Mouse (Mus musculus) ovary, postnatal 14 days (tissue): ENCODE data around the gene Fkbp1b.
"Not testable (repeated sequence)": the region's sequence is repeated elsewhere in the genome, so short reads cannot be mapped to it uniquely, and the experiment has no call there.

Experiments
- DNase-seq: peaks from one replicate; pipeline ENCODE4 v3.0.0; 2022; ENCODE audit warnings: low spot score

Gene Fkbp1b

DNA sequence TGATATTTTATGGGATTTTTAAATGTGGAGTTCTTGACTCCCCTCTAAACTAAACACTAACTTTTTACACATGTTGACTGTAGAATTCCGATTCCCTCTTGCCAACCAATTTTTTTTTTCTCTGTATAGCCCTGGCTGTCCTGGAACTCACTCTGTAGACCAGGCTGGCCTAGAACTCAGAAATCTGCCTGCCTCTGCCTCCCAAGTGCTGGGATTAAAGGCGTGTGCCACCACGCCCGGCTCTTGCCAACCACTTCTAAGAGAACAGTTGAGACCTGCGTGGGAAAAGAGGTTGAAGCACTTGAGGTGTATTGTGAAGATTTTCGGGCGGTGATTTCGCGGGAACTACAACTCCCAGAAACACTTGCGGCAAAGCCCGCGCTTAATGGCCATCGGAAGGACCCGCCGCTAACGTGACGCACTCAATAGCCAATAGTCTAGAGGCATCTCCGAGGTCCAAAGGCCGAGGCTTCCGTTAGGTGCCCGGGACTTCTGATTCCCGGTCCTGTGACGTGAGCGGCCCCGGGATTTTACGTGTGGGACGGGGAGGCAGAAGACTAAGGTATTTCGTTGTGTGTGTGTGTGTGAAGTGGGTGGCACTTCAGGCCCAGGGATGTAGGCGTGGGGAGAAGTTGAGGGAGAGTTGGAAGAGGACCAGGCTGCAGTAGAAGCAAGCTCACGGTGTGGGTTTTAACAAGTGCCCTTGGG, 1.7 kb upstream of the Fkbp1b start, which contains the start of gene Wdcp:
Wdcp (plus strand) TSS at position 414 of the 708 bp plus-strand sequence.
- peak; percentile 66 for DNase-seq

DNA sequence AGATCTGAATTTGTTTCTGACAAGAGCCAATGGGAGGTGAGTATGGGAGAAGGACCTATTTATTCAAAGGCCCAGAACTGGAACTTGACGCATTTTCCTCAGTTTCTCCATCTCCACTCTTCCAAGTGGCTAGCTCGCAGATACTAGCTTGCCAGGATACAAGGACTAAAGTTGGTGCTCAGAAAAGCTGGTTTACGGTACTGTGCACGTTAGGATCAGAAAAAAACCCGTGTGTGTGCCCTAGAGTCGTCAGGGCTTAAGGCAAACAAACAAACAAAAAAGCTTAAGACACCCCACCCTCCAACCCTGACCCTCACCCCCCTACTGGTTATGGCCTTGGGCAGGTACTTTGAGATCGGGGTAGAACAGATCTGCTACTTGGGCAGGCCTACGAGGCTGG, 1.1 kb upstream of the Fkbp1b start:
- no peak for DNase-seq

DNA sequence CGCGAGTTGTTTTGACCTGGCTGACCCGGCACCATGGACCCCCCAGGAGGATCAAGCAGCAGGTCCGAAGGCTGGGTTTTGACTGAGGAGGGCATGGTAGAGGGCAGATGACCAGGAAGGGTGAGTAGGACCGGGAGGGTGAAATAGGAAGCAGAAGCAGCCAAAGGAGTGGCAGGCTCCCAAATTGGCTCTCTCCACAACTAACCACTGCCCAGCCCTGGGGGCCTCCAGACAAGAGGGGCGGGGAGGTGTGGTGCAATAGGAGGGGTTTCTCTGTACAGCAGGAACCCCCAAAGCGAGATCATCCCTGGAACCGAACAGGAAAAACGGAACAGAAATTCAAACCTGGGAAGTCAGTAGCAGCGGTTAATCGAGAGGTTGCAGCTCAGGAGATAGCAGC, 650 bp downstream of the Fkbp1b start:
- no peak for DNase-seq

DNA sequence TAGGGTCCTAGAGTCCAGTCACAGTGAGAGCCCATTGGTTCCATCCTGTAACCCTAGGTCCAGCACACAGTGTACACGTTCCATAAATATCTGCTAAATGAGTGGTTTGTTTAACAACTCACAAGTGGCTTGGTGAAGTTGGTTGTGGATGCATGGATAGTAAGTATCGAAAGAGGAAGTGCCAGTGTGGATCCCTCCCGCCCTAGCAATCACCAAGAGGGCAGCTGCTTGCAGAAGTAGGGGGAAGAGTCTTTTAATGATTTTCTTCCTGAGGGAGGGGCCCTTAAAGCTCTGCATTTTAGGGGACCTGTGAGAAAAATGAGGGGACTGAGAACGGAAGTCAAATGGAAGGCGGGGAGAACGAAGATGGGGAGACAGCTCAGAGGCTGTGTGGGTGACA, 1.4 kb downstream of the Fkbp1b start:
- no peak for DNase-seq

DNA sequence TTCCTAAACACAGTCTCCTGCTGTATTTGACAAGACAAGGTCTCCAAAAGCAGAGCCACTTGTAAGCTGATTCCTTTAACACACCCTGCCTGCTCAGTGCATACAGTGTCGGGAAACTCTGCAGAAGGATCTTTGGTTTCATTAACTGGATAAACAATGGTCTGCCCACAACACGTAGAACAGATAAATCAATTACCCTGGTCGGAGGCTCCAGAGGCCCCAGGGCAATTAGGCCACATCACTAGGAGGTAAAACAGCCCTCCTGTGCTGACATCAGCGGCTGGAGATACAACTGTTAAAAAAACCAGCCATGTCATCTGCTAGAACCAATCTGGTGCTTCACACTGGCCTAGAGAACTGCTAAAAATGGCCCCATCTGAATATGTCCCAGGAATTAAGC, 4.4 kb downstream of the Fkbp1b start:
- no peak for DNase-seq

DNA sequence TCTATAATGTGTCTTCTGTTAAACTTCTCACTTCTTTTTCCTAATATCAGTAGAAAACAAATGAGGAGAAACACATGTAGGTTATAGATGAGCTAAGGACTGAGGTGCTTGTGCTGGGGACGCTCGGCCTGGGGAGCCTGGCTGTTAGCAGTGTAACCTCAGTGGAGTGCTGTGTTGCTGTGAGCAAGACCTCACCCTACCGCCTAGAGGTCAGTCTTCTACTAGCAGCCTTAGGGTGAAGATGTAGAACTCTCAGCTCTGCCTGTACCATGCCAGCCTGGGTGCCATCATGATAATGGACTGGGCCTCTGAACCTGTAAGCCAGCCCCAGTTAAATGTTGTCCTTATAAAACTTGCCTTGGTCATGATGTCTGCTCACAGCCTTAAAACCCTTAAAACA, 14.1 kb downstream of the Fkbp1b start:
- no peak for DNase-seq

DNA sequence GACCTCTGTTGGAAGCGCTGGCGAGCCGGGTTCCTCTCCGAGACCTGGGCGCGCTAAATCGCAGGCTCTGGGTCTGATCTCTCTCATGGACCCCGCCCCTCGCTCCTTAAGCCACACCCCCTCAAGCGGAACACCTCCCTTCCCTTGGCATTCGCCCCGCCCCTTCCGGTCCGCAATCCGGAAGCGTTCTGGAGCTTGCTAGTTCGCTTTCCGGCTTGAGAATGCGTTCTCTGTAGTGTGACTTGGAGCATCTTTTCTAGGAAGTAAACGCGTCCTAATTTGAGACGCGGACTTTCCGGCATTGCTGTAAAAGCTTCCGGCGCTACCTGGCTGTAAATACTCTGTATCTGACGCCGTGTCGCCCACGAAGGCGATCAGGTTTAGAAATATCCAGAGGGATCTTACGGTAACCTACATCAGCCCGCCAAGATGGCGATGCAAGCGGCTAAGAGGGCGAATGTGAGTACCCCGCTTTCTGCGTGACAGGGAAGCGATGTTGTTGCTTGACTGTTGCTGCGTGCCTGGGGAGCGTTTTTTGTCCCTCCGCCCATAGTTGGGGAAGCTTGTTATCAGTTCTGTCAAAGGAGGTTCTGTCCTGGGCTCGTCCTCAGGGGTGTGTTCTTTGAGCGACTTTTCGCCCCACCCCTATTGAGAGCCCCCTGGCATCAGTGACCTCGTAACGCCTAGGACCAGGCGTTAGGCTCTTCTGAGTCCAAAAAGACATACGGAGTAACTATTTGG, 23.9 kb downstream of the Fkbp1b start, which contains the start of gene Sf3b6:
Sf3b6 (plus strand) TSS at position 184 of the 741 bp plus-strand sequence.
- DNase-seq: peak; percentile 96

DNA sequence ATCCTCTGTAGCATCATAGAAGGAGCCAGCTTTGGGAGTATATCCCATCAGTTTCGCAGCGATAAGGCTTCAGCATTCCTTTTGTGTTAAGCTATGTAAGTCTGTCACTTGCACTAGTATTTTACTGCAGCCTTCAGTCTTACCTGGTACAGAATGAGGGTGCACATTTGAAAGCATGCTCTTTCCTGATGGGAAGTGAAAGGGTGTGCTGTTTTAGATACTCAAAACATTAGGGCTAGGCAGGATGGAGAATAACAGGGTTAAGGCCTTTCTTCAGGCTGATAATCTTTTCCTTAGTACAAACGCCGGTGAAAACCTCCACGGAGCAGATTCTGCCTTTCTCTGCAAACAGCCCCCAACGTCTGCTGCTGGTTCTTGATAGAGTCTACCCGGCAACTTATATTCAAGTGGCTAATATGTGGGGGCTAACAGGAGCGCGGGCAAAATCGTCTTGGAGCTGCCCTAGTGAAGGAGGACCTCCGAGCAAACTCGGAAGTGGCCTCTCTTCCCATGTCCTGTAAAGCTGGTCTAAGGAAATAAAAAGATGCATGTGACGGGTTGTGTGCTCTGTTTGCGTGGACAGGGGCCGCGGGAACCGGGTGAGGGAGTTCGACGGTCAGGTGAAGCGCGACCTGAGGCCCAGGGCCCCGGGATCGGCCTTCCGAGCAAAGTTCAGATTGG, 24.6 kb downstream of the Fkbp1b start:
- peak; percentile 7 for DNase-seq

DNA sequence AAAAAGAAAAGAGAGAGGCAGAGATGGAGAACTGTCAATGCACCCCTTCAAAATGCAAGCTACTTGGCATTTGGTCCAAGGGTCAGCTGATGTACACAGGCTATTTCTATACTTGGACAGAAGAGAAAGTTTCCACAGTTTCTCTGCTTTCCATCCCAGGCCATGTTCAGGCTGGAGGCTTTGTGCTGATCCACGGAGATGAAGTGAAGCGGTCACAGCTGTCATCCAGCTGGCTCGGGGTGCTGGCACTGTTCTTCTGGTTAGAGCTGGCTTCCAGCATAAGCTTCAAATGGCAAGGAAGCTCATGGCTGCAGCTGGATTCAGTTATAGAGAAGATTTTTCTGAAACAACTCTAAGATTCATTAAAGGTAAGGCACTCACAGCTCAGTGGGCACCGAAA, 27.8 kb downstream of the Fkbp1b start:
- DNase-seq: no peak

DNA sequence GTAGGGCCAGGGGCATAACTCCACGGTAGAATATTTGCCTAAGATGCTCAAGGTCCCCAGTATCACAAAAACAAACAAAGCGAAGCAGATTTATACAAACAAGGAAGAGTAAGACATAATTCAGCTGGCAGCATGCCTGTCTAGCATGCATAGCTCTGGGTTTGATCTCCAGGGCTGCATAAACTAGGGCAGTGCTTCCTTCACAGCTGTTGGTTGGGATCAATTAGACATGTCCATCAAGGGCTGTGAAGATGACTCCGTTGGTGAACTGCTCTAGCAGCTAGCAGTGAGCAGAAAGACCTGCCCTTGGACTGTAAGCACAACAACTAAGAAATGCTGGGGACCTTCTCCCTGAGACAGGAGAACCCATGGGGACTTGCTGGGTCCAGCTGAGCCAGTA, 29.7 kb downstream of the Fkbp1b start:
- DNase-seq: no peak

DNA sequence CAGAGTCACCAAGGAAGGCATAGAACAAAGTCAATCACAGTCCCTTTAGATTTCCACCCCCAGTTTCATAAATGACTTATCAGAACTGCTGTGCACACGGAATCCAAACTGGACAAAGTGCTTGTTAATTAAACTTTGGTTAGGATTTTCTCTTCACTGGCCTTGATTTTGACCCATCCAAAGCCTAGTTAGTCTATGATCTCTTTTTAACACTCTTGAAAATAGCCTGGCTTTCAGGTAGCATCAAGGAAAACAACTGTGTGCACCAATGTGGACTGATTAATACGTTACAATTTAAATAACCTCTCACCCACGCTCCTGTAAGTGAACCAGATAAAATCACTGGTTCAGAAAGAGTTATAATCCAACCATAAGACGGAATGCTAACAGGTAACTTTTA, 30.4 kb downstream of the Fkbp1b start:
- DNase-seq: no peak

DNA sequence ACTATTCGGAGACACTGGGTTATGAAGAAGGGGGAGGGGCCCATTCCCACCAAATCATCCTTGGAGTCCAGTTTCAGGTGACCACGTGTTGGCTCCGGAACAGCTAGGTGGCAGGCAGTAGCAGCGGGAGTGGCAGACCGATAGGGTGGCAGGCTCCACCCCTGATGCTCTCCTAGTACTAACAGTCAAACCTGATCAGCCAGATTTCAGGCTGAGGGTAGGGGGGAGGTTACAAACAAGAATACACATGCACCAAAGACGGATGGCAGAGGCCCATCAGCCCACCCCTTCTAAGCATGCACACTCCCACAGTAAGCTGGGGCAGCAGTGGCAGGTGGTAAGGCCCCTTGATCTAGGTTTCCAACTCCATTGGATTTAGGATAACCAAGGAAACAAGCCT, 43.9 kb downstream of the Fkbp1b start:
- not testable (repeated sequence) for DNase-seq

DNA sequence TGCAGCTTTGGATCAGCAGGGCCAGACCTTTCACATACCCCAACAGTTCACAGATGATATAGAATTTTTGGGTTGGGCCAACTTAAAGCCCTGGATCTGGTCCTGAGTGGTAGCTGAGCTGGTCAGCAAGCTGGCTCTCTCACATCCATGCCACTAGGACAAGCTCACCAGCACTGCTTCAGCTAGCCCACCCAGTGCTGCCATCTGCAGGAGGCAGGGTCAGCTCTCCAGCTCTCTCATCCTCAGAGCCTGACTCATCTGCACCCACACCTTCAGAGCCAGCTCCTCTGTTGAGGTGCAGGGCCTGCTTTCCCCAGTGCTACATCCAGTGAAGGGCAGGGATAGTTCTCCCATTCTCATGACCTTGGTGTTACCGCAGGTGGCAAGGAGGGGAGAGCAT, 47.7 kb downstream of the Fkbp1b start:
- DNase-seq: no peak

DNA sequence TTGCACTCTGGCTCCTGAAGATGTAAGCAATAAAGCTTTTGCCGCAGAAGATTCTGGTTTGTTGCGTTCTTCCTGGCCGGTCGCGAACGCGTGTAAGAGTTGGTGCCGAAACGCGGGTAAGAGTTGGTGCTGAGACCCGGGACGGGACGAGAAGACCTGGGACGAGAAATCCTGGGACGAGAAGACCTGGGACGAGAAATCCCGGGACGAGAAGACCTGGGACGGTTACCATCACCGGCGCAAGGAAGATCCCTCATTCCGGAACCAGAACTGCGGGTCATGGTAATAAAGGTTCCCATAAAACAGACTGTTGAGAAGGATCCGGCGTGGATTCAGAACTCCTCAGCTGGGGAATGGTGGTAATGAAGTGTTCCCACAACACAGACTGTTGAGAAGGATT, 53.3 kb downstream of the Fkbp1b start:
- DNase-seq: not testable (repeated sequence)

DNA sequence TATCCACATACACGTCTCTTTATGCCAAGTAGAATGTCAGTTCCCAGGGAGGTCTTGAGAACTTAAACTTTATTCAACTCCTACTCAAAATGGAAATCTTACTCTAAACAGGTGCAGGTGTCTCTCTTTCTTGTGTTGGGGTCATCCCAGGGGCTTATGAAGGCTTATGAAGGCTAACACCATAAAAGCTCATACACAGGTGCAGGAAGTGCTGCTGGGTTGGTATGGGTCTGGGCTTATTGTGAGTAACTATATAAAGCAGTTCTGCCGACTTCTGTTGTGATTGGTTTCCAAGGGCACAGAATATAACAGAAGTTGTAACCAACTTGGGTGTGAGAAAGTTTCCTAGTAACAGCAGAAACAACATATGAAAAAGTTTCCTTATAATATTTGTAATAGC, 56.9 kb downstream of the Fkbp1b start:
- no peak for DNase-seq

DNA sequence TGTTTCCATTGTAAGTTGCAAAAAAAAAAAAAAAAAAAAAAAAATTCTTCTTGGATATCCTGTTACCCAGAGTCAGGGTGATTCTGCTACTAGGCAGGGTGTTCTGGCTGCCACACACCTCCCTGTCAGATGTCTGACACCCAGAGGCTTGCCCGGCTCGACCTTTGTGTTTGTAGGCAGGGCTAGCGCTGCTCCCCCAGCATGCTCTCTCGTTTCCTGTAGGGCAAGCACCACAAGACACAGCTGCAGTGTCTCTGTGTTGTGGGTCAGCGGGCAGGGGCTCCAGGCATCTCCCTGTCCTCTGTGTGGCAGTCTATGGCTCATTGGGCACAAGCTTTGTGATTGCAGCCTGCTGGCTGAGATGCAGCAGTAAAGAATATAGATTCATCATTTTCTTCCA, 57.8 kb downstream of the Fkbp1b start:
- no peak for DNase-seq
